Mouse (Mus musculus) neural tube, embryonic 14.5 days (tissue): ENCODE measurements around the gene 1700042G07Rik. TPM values are rescaled to one million over a fixed set of nuclear protein-coding genes. Genes with fewer than 3 reads are reported as not detected.

Experiments
- ATAC-seq: fragments of 200-750 bp; cut with Nextera tagmentation; 2 replicates; pipeline ENCODE4 v1.8.0; 2017; ENCODE audit warnings: low read depth, mild to moderate bottlenecking, moderate TSS enrichment, moderate library complexity
- H3K27ac ChIP-seq: fragments of 300-500 bp; sonication (generic); 2 replicates; pipeline ENCODE4 v1.5.1; 2014; ENCODE audit warnings: low read depth, mild to moderate bottlenecking, control low read depth, low read length, moderate library complexity, mixed read lengths
- H3K27me3 ChIP-seq: fragments of 300-500 bp; sonication (generic); 2 replicates; pipeline ENCODE4 v1.6.1; 2014; ENCODE audit warnings: low read length; ENCODE audit not compliant: control insufficient read depth, insufficient read depth
- H3K36me3 ChIP-seq: fragments of 300-500 bp; sonication (generic); 2 replicates; pipeline ENCODE4 v1.6.1; 2014; ENCODE audit warnings: low read length, mixed read lengths; ENCODE audit not compliant: control insufficient read depth, insufficient read depth
- H3K4me1 ChIP-seq: fragments of 300-500 bp; sonication (generic); 2 replicates; pipeline ENCODE4 v1.6.1; 2014; ENCODE audit warnings: low read length; ENCODE audit not compliant: control insufficient read depth, insufficient read depth
- H3K4me2 ChIP-seq: fragments of 300-500 bp; sonication (generic); 2 replicates; pipeline ENCODE4 v1.6.1; 2014; ENCODE audit warnings: mild to moderate bottlenecking, low read depth, low read length, control low read depth
- H3K4me3 ChIP-seq: fragments of 300-500 bp; sonication (generic); 2 replicates; pipeline ENCODE4 v1.5.1; 2014; ENCODE audit warnings: low read depth, low read length, control low read depth, mixed read lengths
- H3K9ac ChIP-seq: fragments of 300-500 bp; sonication (generic); replicated peaks from 2 replicates; pipeline ENCODE4 v1.6.1; 2014; ENCODE audit warnings: low read depth, mild to moderate bottlenecking, control low read depth, low read length, mixed read lengths
- H3K9me3 ChIP-seq: fragments of 300-500 bp; sonication (generic); 2 replicates; pipeline ENCODE4 v1.6.1; 2016; ENCODE audit warnings: low read length; ENCODE audit not compliant: control insufficient read depth
- WGBS: fragments of 180-500 bp; shearing (Covaris S2); extraction: QIAGEN DNeasy Blood & Tissue Kit; methylation state at CpG from one replicate; pipeline ENCODE4 v1.1.7; 2014; 5-methylcytosine and 5-hydroxymethylcytosine counted together
- polyA plus RNA-seq: library from polyadenylated mRNA; unstranded; fragments of >200 nt; fragmentation: Nextera tagmentation; extraction: Ambion mirVana; gene quantifications from 2 replicates; pipeline ENCODE4 v1.2.1, GENCODE M21; 2014

1700042G07Rik gene
- not detected in 2 replicates for polyA plus RNA-seq

DNA sequence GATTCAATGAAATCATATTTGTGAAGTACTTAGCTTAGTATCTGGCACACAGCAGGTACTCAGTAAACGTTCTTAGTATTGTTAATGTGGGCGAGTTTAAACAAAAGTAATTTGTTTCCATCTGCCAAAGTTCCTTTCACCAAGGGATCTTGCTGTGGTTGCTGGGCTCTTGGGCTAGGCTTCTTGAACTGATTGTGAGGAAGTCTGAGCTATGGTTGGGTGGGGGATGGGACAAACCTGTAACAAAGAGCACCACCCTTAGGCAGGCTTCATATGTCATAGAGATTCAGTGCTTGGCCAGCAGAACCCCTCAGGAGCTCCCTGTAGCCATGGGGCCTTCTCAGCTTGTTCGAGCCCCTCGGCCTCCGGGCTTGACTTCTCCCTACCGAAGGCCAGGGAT, at the start of gene 1700042G07Rik, which contains the start of gene Gm49337:
Gene 1700042G07Rik, plus strand, starts transcription at position 301 of the 400 bp plus-strand sequence.
Gene Gm49337, plus strand, starts transcription at position 313 of the 400 bp plus-strand sequence.
- no peak within 1 kb of the TSS for H3K27ac ChIP-seq
- no peak for ATAC-seq
- 89% methylated on average over 6 of the region's 6 CpGs for WGBS

DNA sequence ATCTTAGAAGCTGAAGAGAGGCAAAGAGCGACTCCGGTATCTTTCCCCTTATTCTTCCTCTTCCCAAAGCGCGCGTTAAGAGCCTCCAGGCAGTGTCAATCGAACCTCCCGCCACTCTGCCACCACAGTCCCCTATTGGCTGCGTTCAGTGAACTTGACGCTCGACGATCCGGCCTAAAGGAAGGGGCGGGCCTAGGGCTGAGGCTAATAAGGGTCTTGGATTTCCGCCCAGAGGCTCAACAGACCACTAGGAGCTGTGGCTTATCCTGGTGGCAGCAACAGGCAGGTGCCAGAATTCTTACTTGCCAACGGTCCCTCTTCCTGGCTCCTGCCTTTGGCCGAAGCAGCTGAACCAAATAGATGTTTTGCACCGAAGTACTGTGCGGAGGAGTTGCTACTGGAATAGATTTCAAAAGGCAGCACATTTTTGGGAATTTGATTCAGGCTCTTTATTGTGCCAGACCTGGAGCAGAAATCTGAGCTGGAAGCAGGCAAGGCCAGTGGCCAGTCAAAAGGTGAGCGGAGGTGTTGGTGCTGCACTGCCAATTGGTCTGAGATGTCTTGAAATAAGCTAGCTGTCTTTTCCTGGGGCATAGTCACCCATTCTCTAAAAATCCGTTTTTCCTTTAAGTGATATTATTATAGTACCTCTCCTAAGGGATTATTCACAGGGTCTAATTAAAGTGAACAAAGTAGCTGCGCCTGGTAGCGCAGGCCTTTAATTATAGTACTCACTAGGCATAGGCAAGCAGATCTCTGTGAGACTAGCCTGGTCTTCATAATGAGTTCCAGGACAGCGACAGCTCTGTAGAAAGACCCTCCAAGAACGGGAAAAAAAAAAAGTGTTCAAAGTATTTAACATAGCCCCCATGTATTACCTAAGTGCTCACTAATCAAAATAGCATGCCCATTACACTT, 49.3 kb upstream of the 1700042G07Rik start, which contains the start of the genes Rad54l and Pomgnt1:
Gene Rad54l, minus strand, starts transcription at position 89 of the 918 bp plus-strand sequence.
Gene Pomgnt1, plus strand, starts transcription at position 239 of the 918 bp plus-strand sequence.
- no peaks in the 10 kb centered on the region for H3K9me3 ChIP-seq
- H3K27ac ChIP-seq: peak within 1 kb of the TSS; percentile 24; the same call in 1 of the 2 replicates
- peak within 1 kb of the TSS; percentile 53 for H3K9ac ChIP-seq
- H3K36me3 ChIP-seq: no peaks in the 10 kb centered on the region
- WGBS: 5% methylated on average over 24 of the region's 24 CpGs
- no peaks in the 10 kb centered on the region for H3K4me1 ChIP-seq
- H3K4me2 ChIP-seq: peak within 1 kb of the TSS; percentile 74
- H3K27me3 ChIP-seq: no peaks in the 10 kb centered on the region
- peak within 1 kb of the TSS; percentile 50 for H3K4me3 ChIP-seq
- ATAC-seq: peak; percentile 99

More for the DNA sequence above, at the start of gene 1700042G07Rik, which contains the start of gene Gm49337:
- H3K4me2 ChIP-seq: no peak within 1 kb of the TSS
- H3K4me3 ChIP-seq: no peak within 1 kb of the TSS
- no peak within 1 kb of the TSS for H3K9ac ChIP-seq
- no peaks in the 10 kb centered on the region for H3K27me3 ChIP-seq
- no peaks in the 10 kb centered on the region for H3K4me1 ChIP-seq
- no peaks in the 10 kb centered on the region for H3K9me3 ChIP-seq
- H3K36me3 ChIP-seq: no peaks in the 10 kb centered on the region

DNA sequence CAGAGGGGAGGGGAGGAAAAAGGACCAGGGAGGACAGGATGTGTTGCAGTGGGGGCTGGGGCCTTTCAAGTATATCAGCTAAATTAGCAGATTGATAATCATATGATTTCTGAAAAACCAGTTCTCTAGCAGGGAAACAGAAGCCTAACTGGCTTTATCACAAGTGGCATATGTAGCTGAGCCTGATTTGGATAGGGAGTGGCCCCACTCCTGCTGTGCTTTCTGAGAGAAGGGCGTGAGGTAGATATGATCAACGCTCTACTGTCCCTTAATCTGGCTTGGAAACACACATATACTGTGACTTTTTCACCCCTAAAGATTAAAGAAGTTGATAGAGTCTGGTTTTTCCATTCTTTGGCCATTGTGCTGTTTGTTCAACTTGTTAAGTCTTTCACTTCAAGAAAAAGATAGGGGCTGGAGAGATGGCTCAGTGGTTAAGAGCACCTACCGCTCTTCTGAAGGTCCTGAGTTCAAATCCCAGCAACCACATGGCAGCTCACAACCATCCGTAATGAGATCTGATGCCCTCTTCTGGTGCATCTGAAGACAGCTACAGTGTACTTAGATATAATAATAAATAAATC, 47.3 kb upstream of the 1700042G07Rik start:
- 96% methylated on average over 4 of the region's 4 CpGs for WGBS
- H3K9ac ChIP-seq: no peak overlapping the region
- no peaks in the 10 kb centered on the region for H3K9me3 ChIP-seq
- H3K4me2 ChIP-seq: no peak overlapping the region
- H3K27ac ChIP-seq: no peak overlapping the region
- no peak for ATAC-seq
- H3K4me1 ChIP-seq: no peaks in the 10 kb centered on the region
- H3K4me3 ChIP-seq: no peak overlapping the region
- no peaks in the 10 kb centered on the region for H3K36me3 ChIP-seq
- H3K27me3 ChIP-seq: no peaks in the 10 kb centered on the region

DNA sequence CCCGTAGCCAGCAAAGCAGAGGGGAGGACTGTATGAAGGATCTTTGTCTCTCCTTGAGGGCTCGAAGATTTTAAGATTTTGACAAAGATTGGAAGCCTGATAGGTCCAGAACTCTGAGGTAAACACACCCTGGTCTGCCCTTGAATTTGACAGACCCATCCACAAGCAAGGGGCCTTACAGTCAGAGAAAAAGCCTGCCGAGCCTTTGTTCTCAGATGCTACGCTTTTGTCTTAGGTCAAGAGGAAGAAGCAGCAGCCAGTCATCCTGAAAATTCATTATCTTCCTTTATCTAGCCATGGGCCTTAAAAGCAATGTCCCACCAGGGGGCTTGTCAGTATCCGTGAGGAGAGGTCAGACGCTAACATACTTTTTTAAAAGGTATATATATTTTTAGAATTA, 45.2 kb upstream of the 1700042G07Rik start:
- Histone ChIP-seq H3K27me3 (no peaks in the 10 kb centered on the region), H3K9me3 (no peaks in the 10 kb centered on the region), H3K4me1 (no peaks in the 10 kb centered on the region), H3K9ac (no peak overlapping the region), H3K36me3 (no peaks in the 10 kb centered on the region), H3K27ac (no peak overlapping the region), H3K4me3 (no peak overlapping the region), H3K4me2 (no peak overlapping the region)
- WGBS: 58% methylated on average over 6 of the region's 6 CpGs
- ATAC-seq: no peak

DNA sequence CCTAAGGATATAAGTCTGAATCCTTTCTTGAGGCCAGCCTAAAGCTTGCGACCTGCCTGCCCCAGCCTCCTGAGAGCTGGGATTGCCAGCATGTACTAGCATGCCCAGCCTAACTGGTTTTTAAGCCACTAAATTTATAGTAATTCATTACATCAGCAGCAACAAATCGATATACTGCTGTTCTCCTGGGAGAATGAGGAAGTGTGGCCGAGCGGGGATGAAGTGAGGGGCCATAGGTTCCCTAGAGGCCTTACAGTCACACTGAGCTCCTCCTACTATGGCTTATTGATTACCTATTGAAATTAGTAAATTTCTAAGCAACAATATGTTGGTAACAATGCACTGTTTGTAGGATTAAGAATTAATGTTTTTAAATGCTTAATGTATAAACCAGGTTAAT, 40.0 kb upstream of the 1700042G07Rik start:
- Histone ChIP-seq H3K36me3 (no peaks in the 10 kb centered on the region), H3K9ac (no peak overlapping the region), H3K27me3 (no peaks in the 10 kb centered on the region), H3K27ac (no peak overlapping the region), H3K4me1 (no peaks in the 10 kb centered on the region), H3K4me3 (no peak overlapping the region), H3K4me2 (no peak overlapping the region), H3K9me3 (no peaks in the 10 kb centered on the region)
- 71% methylated on average over 4 of the region's 4 CpGs for WGBS
- ATAC-seq: no peak

DNA sequence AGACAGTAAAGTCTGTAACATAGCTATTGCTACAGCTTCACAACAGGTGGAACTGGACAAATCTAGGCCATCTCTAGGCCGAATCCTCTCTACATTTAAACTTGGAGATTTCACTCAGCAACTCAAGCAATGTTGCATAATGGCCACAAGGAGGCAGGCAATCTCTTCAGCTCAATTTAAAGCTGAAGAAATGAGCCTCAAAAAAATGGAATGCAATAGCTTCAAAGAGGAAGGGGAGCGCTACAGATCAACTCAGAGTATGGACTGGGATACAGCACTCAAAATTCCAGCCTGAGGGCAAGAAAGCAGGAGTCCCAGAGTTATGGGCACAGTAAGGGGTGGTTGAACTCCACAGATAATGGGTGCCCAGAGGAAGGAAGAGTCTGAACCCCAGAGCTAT, 38.2 kb upstream of the 1700042G07Rik start:
- Histone ChIP-seq H3K36me3 (no peaks in the 10 kb centered on the region), H3K27me3 (no peaks in the 10 kb centered on the region), H3K27ac (no peak overlapping the region), H3K4me2 (no peak overlapping the region), H3K4me1 (no peaks in the 10 kb centered on the region), H3K4me3 (no peak overlapping the region), H3K9ac (no peak overlapping the region), H3K9me3 (no peaks in the 10 kb centered on the region)
- 50% methylated on average over 2 of the region's 2 CpGs for WGBS
- ATAC-seq: no peak

DNA sequence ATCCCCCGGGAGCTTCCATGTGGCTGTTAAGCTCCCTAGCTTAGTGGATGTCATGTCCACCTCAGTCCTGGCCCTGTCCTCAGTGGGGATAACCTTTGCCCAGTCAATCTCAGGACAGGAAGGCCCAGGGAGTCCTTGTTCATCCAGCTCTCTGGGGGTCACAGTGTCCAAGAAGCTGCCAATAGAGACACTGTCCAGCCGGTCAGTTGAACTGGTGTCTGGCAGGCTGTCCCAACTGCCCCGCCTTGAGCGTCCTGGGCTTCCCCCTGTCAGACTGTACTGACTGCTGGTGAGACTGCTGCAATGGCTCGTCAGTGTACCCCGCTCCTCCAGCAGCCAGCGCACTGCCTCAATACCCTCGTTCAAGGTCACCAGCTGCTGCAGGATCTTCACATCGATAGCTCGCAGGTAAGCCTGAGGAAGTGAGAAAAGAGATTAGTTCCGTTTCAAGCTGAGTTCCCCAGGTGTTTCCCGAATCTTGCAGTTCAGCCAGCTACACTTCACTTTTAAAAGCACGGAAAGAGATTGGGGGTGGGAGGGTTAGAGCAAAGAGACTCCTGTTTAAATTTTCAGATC, 35.7 kb upstream of the 1700042G07Rik start:
- H3K27ac ChIP-seq: no peak overlapping the region
- no peak overlapping the region for H3K9ac ChIP-seq
- no peaks in the 10 kb centered on the region for H3K4me1 ChIP-seq
- WGBS: 53% methylated on average over 13 of the region's 13 CpGs
- no peaks in the 10 kb centered on the region for H3K27me3 ChIP-seq
- ATAC-seq: no peak
- H3K9me3 ChIP-seq: no peaks in the 10 kb centered on the region
- no peaks in the 10 kb centered on the region for H3K36me3 ChIP-seq
- no peak overlapping the region for H3K4me3 ChIP-seq
- H3K4me2 ChIP-seq: no peak overlapping the region

DNA sequence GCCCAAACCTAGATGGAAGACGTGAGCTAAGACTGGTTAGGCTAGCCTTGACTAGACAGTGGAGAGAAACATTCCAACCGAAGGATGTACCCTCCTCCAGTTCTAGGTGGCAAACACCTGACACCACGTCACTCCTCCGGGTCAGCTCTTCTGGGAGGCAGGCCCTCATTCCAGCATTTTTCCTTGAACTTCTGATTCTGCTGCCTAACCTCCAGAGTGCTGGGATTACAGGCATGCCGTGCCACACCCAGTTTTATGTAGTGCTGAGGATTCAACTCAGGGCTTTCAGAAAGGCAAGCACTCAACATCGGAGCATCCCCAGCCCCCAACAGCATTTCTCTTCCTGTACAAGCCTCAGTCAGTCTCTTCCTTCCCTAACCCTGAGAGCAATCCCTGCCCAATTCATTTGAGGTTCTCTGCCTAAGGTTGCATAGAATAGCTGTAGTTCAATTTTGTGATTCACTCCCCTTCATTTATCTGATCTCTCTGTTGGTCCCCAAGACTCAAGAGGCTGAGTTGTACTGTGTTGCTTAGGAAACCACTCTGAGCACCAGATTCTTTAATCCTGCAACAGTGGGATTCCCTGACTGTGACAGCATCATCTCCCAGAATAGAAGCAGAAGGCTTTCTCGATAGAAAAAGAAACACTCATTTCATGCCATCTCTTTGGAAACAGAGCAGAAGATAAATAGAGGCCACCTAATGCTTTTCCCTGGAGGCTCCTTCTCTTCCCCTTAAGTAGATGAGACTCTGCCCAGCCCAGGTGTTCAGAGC, 32.2 kb upstream of the 1700042G07Rik start:
- ATAC-seq: no peak
- H3K27me3 ChIP-seq: no peaks in the 10 kb centered on the region
- WGBS: 87% methylated on average over 7 of the region's 7 CpGs
- peaks cover 7% of the 10 kb centered on the region; the same call in 1 of the 2 replicates for H3K4me1 ChIP-seq
- no peaks in the 10 kb centered on the region for H3K9me3 ChIP-seq
- no peak overlapping the region for H3K4me2 ChIP-seq
- no peak overlapping the region for H3K9ac ChIP-seq
- H3K27ac ChIP-seq: no peak overlapping the region
- no peaks in the 10 kb centered on the region for H3K36me3 ChIP-seq
- H3K4me3 ChIP-seq: no peak overlapping the region
